Mouse (Mus musculus) embryonic fibroblast, embryonic 13.5 days (primary cell): ENCODE results near the gene Hlcs. TPM values are rescaled to one million over a fixed set of nuclear protein-coding genes. Genes with fewer than 3 reads are reported as not detected.

ENCODE experiments used
- H3K27ac ChIP-seq: 2 replicates; pipeline ENCODE4 v1.5.1; 2012; ENCODE audit warnings: low read length, control low read depth, inconsistent platforms; ENCODE audit not compliant: insufficient read depth
- H3K4me1 ChIP-seq: 2 replicates; pipeline ENCODE4 v1.6.1; 2011; ENCODE audit warnings: low read length; ENCODE audit not compliant: control insufficient read depth, insufficient read depth
- H3K4me3 ChIP-seq: 2 replicates; pipeline ENCODE4 v1.5.1; 2011; ENCODE audit warnings: mild to moderate bottlenecking, control low read depth, low read length; ENCODE audit not compliant: insufficient read depth
- CTCF ChIP-seq: IDR thresholded peaks from 2 replicates; pipeline ENCODE4 v1.5.1; 2011; ENCODE audit warnings: mild to moderate bottlenecking, control low read depth, low read length, moderate library complexity, borderline replicate concordance; ENCODE audit not compliant: insufficient read depth
- POLR2A ChIP-seq: IDR thresholded peaks from 2 replicates; pipeline ENCODE4 v1.6.1; 2011; ENCODE audit warnings: low read depth, mild to moderate bottlenecking, control low read depth, low read length, moderate library complexity
- polyA plus RNA-seq: library from polyadenylated mRNA; stranded (reverse); fragments of >200 nt; gene quantifications from 2 replicates; pipeline ENCODE4 v1.2.4, GENCODE M21; 2011; ENCODE audit warnings: low read depth; ENCODE audit not compliant: missing spikeins, insufficient read length

Gene Hlcs
- polyA plus RNA-seq, 1 experiment: 7.0 TPM

DNA sequence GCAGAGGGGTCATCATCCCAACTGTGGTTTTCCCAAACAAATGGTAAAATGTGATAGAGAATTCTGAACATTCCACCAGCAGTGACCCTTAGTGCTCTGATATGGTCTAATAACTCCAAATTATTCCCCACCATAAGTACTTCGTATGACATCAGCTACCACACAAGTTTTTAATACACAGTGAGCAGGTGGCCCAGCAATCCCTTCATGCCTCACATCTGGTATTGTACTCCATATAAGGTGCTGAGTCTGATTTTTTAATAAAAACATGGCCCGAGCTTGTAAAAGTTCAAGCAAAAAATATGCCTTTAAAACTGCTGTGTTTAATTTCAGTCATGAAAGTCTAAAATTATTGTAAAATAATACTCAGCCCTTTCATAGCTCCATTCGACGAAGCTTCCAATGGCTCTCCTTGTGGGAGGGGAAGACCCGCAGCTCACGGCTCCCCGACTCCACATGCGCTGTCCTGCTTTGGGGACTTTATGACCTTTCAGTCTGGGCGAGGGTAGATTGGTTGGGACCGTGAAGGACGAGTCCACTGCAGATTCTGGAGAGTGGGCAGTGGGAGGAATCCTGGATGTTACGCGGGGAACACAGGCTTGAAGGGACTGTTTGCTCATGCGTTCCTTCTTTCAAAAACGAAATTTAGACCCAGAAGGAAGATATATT lies 102.5 kb downstream of the Hlcs start:
- Histone ChIP-seq H3K4me1 (peaks cover 9% of the 10 kb centered on the region), H3K4me3 (no peak overlapping the region), H3K27ac (no peak overlapping the region)
- TF ChIP-seq POLR2A (no peak), CTCF (no peak)

DNA sequence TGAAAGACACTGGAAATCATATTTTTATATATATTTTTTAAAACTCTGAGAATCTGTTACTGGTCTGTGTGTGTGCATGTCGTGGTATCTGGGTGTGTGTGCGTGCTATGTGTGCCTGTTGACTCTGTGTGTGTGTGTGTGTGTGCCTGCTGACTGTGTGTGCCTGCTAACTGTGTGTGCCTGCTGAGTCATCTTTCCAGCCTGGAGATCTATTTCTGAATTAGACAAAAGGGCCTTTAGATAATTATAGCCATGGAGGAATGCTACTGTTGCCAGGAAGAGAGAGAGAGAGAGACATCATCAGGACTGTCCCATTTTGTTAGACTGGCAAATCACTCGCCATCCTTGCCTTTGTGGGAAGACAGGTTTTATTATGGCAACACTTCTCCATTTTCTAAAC lies 103.7 kb downstream of the Hlcs start:
- peak overlapping the region; percentile 68 for H3K27ac ChIP-seq
- H3K4me3 ChIP-seq: no peak overlapping the region
- no peak for TF ChIP-seq POLR2A
- no peak; the same call in 1 of the 2 replicates for TF ChIP-seq CTCF
- H3K4me1 ChIP-seq: peaks cover 9% of the 10 kb centered on the region

- no peak overlapping the region for H3K4me3 ChIP-seq
- peaks cover 9% of the 10 kb centered on the region for H3K4me1 ChIP-seq
- no peak for TF ChIP-seq POLR2A
- TF ChIP-seq CTCF: no peak
- peak overlapping the region; percentile 15; the same call in 1 of the 2 replicates for H3K27ac ChIP-seq
These were observed 104.5 kb downstream of the Hlcs start for GRCm38 (mm10) chr16:94208826-94209225.

GRCm38 (mm10) chr16:94208152-94208551 lies 105.2 kb downstream of the Hlcs start:
- no peak overlapping the region for H3K4me3 ChIP-seq
- TF ChIP-seq POLR2A: no peak
- no peak; the same call in 1 of the 2 replicates for TF ChIP-seq CTCF
- H3K4me1 ChIP-seq: peaks cover 9% of the 10 kb centered on the region
- no peak overlapping the region for H3K27ac ChIP-seq

- Histone ChIP-seq H3K4me1 (peaks cover 9% of the 10 kb centered on the region), H3K4me3 (no peak overlapping the region), H3K27ac (no peak overlapping the region)
- TF ChIP-seq POLR2A (no peak), CTCF (no peak)
These were observed 107.6 kb downstream of the Hlcs start for GRCm38 (mm10) chr16:94205528-94206484.

DNA sequence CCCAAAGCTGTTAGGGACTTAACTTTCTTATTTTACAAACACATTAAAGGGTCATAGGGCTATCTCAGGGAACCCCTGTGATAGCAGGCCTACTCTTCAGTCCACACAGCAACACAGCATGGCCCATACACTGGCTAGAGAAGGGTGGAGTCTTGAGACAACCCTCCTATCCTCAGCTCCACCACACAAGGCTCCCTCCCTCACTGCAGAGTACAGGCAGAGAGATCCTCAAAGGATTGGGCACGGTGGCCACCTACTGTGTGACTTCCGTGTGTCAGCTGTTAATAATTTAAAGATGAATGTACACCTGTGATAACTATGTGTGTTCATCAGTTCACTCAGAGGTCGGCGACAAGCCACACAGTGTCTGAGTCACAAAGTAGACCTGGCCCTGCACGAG lies 112.0 kb downstream of the Hlcs start:
- Histone ChIP-seq H3K4me1 (no peaks in the 10 kb centered on the region), H3K4me3 (no peak overlapping the region), H3K27ac (no peak overlapping the region)
- TF ChIP-seq CTCF: no peak
- no peak for TF ChIP-seq POLR2A

GRCm38 (mm10) chr16:94195913-94196312 lies 117.5 kb downstream of the Hlcs start:
- no peak overlapping the region for H3K4me3 ChIP-seq
- H3K4me1 ChIP-seq: no peaks in the 10 kb centered on the region
- TF ChIP-seq CTCF: no peak
- no peak for TF ChIP-seq POLR2A
- no peak overlapping the region; the same call in 1 of the 2 replicates for H3K27ac ChIP-seq

DNA sequence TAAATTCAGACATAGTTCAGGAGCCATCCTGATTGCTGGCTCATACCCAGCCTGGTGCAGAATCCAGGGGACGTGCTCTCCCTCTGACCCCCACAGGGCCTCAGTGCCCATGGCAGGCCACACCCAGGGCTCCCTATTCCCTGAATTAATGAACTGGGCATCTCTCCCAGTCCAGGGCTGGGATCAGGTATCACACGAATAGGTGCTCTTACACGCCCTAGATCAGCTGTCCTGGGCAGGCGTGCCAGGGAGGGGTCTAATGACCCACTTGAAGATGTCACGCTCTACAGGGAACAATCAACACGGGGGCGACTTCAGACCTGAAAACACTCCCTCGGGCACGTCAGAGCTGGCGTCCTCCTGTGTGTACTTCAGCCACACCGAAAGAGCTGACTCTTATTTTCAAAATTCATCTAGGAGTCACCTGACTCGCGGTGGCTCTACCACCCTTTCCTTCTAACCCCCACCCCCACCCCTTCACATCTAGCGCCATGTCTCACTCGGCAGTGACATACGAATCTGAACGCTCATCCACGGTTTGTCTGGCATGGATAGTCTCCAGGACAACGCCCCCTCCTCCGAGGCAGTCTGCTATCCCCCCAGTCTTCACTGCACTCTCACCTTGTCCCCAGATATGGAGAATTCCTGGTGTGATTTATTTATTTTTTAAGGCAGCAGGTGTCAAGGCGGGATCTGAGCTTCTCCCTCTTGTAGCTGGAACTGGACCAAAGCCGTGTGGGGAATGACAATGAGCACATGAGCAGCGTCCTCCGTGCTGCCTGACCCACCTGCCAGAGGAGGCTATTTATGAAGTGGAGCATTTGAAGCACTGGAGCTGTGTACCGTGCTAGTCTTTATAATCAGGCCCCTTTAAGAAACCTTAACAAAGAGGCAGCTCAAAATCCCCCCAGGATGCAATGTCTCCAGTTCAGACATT lies 121.7 kb downstream of the Hlcs start:
- no peak overlapping the region for H3K4me3 ChIP-seq
- H3K4me1 ChIP-seq: no peaks in the 10 kb centered on the region
- H3K27ac ChIP-seq: no peak overlapping the region
- TF ChIP-seq POLR2A (no peak), CTCF (no peak)

DNA sequence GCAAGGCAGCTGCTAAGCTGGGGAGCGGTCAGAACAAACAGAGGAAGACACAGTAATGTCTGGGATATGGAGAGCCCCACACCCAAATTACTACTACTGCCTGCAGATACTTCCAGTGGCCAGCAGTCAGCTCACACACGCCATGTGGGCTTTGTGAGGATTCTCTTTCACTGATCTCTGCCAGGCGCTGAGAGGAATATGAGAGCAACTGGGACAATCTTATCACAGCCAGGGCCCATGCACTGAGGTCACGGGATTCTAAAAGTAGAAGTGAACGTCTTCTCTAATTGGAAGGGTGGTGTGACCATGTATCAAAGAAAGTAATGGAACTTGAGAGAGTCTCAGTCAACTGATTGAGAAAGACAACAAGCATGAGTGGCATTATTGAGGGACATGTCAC lies 123.1 kb downstream of the Hlcs start:
- no peaks in the 10 kb centered on the region for H3K4me1 ChIP-seq
- TF ChIP-seq POLR2A: no peak
- no peak for TF ChIP-seq CTCF
- no peak overlapping the region for H3K4me3 ChIP-seq
- H3K27ac ChIP-seq: no peak overlapping the region
